In the genomic region with DNA sequence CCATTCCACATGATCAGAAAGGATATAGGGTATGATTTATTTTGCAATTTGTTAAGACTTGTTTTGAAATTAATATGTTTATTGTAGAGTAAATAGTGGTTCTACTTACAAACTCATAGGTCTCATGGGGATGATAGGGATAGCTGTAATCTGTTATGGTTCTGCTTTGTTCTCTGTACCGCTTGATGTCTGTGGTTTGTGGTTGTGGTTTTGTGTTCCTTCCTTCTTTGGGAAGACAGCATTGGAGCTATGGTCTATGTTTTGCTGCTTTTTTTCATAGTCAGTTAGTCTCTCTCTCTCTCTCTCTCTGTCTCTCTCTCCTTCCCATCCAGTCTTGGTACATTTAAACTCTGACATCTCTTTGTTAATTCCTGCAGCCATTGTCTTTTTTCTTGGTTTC, we compare ENCODE assay signal across 20 mouse cellular contexts.
DNase-seq lines count a peak whose midpoint lies in the region; ATAC-seq and TF ChIP-seq lines count a peak whose summit lies in the region.
"Had no signal": no experiment of that assay in that cellular context is flagged by ENCODE, and none has a peak within 500 bp of the region (broad histone marks: within the 10 kb centered on the region; RNA-seq: fewer than 3 reads in every experiment).

No protein-coding gene starts in this region.

- TF ChIP-seq RAD21 in MEL (IDR thresholded peaks at IDR 0.05; ENCODE audit: low read depth, low read length): no peak

- peak; percentile 22 for DNase-seq in thymus, postnatal 0 days (ENCODE audit: low spot score)
- no peak for DNase-seq in thymus, postnatal 4 days
- DNase-seq in MEL (ENCODE audit: low read depth, low spot score): peak; percentile 49
- peak; percentile 50 for DNase-seq in splenic B cell, adult 2 months (ENCODE audit: low read depth, low spot score)
- no peak for DNase-seq in ovary, postnatal 14 days (ENCODE audit: low spot score)
- DNase-seq in cerebellum, postnatal 25 days: no peak
- DNase-seq: cerebellum, adult 8-10 months; forebrain, postnatal 0 days; gastrocnemius, postnatal 36 days; kidney, adult 2 months; kidney, postnatal 14 days; lung, postnatal 4 days had no signal

- H3K4me3 ChIP-seq in MEL (ENCODE audit: control insufficient read depth in 1 of 2, insufficient read depth in 1 of 2, low read depth in 2 of 2, low read length in 2 of 2): no peak overlapping the region
- H3K4me3 ChIP-seq: embryonic facial prominence, embryonic 15.5 days; forebrain, embryonic 10.5 days; heart, embryonic 10.5 days; hindbrain, embryonic 12.5 days; layer of hippocampus, adult 2 months; midbrain, embryonic 12.5 days; neural tube, embryonic 15.5 days had no signal

- 0 out of 4 replicates have a peak, but pooled peaks cover 0 to 1% of the 10 kb centered on the region in 2 experiments for H3K27me3 ChIP-seq in MEL (ENCODE audit: control insufficient read depth in 1 of 2, insufficient read depth in 2 of 2, low read length in 2 of 2)
- H3K27me3 ChIP-seq in splenic B cell, adult 2 months (ENCODE audit: control insufficient read depth, insufficient read depth, low read length, poor library complexity, severe bottlenecking): no peaks in the 10 kb centered on the region; the same call in 1 of the 2 replicates
- H3K27me3 ChIP-seq: embryonic facial prominence, embryonic 15.5 days; hindbrain, embryonic 12.5 days; midbrain, embryonic 12.5 days; neural tube, embryonic 15.5 days had no signal

- no peaks in the 10 kb centered on the region for H3K36me3 ChIP-seq in MEL (ENCODE audit: control insufficient read depth in 1 of 2, insufficient read depth in 2 of 2, low read length in 2 of 2)
- H3K36me3 ChIP-seq in splenic B cell, adult 2 months (ENCODE audit: control insufficient read depth, insufficient read depth, low read length, poor library complexity, severe bottlenecking): no peaks in the 10 kb centered on the region
- H3K36me3 ChIP-seq: embryonic facial prominence, embryonic 15.5 days; forebrain, embryonic 10.5 days; heart, embryonic 10.5 days; hindbrain, embryonic 12.5 days; midbrain, embryonic 12.5 days; neural tube, embryonic 15.5 days had no signal

- TF ChIP-seq CTCF in MEL (IDR thresholded peaks at IDR 0.05 in 2 of 3, conservative IDR thresholded peaks at IDR 0.05 in 1 of 3; ENCODE audit: control insufficient read depth in 1 of 3, insufficient read depth in 1 of 3, low read depth in 2 of 3, low read length in 3 of 3, poor library complexity in 1 of 3, severe bottlenecking in 1 of 3): no peak

- H3K27ac ChIP-seq in MEL (ENCODE audit: control insufficient read depth, low read depth, low read length): no peak overlapping the region
- H3K27ac ChIP-seq: embryonic facial prominence, embryonic 15.5 days; forebrain, embryonic 10.5 days; heart, embryonic 10.5 days; hindbrain, embryonic 12.5 days; layer of hippocampus, adult 2 months; midbrain, embryonic 12.5 days; neural tube, embryonic 15.5 days had no signal

- H3K9ac ChIP-seq in MEL (ENCODE audit: control insufficient read depth, low read depth, low read length, poor library complexity, severe bottlenecking): no peak overlapping the region
- H3K9ac ChIP-seq: embryonic facial prominence, embryonic 15.5 days; forebrain, postnatal 0 days; hindbrain, embryonic 12.5 days; midbrain, embryonic 12.5 days; neural tube, embryonic 15.5 days had no signal

- TF ChIP-seq POLR2A in MEL (IDR thresholded peaks at IDR 0.05; ENCODE audit: control insufficient read depth in 1 of 2, insufficient read depth in 1 of 2, low read depth in 1 of 2, low read length in 2 of 2, poor library complexity in 1 of 2): no peak

- no peaks in the 10 kb centered on the region for H3K4me1 ChIP-seq in MEL (ENCODE audit: control insufficient read depth in 1 of 2, insufficient read depth in 2 of 2, low read length in 2 of 2)
- H3K4me1 ChIP-seq: embryonic facial prominence, embryonic 15.5 days; forebrain, embryonic 10.5 days; heart, embryonic 10.5 days; hindbrain, embryonic 12.5 days; midbrain, embryonic 12.5 days; neural tube, embryonic 15.5 days had no signal

- H3K79me2 ChIP-seq in MEL (ENCODE audit: control insufficient read depth, insufficient read depth, low read length, poor library complexity): no peaks in the 10 kb centered on the region

- ATAC-seq in granulocyte monocyte progenitor cell, adult 5-6 weeks (replicated peaks; ENCODE audit: poor library complexity, severe bottlenecking): peak; percentile 100
- ATAC-seq: forebrain, postnatal 0 days had no signal

- TF ChIP-seq EP300 in MEL (IDR thresholded peaks at IDR 0.05; ENCODE audit: low read depth in 1 of 2, low read length in 2 of 2): 0 out of 4 replicates have a peak, but pooled peaks of 1 of the 2 experiments have one; percentile 15

- no peaks in the 10 kb centered on the region for H3K9me3 ChIP-seq in MEL (replicated peaks; ENCODE audit: insufficient read depth, low read length)
- H3K9me3 ChIP-seq: embryonic facial prominence, embryonic 15.5 days; forebrain, embryonic 10.5 days; heart, embryonic 10.5 days; hindbrain, embryonic 12.5 days; midbrain, embryonic 12.5 days; neural tube, embryonic 15.5 days had no signal

TF ChIP-seq in MEL, 35 proteins besides CTCF, POLR2A, EP300 and RAD21:
- TF ChIP-seq MAFK (IDR thresholded peaks at IDR 0.05; ENCODE audit: borderline replicate concordance, low read depth, low read length): no peak
- no peak for TF ChIP-seq NELFE (IDR thresholded peaks at IDR 0.05; ENCODE audit: low read depth, low read length)
- TF ChIP-seq RCOR1 (IDR thresholded peaks at IDR 0.05; ENCODE audit: low read depth, low read length): peak; percentile 70
- TF ChIP-seq ZNF384 (IDR thresholded peaks at IDR 0.05; ENCODE audit: low read depth, low read length): peak; percentile 35; the same call in 1 of the 2 replicates

Comparison
In these comparisons a context has a peak if more than half of its experiments do, and no peak if none do; other contexts are left out.
1. DNase-seq: peak in thymus, postnatal 0 days (single experiment), MEL (single experiment) and splenic B cell, adult 2 months (single experiment); none in thymus, postnatal 4 days (single experiment), ovary, postnatal 14 days (single experiment) and cerebellum, postnatal 25 days (0 of 2).